Mouse (Mus musculus): ENCODE data around the gene Vwa8.

- TF ChIP-seq CTCF (IDR thresholded peaks at IDR 0.05) (peak; percentile 76), EP300 (IDR thresholded peaks at IDR 0.05) (peak; percentile 74)
Measured at GRCm38 (mm10) chr14:79134891-79135334, 286.1 kb downstream of the Vwa8 start.
